Mouse (Mus musculus): ENCODE measurements around the gene Rbp2.

DNA sequence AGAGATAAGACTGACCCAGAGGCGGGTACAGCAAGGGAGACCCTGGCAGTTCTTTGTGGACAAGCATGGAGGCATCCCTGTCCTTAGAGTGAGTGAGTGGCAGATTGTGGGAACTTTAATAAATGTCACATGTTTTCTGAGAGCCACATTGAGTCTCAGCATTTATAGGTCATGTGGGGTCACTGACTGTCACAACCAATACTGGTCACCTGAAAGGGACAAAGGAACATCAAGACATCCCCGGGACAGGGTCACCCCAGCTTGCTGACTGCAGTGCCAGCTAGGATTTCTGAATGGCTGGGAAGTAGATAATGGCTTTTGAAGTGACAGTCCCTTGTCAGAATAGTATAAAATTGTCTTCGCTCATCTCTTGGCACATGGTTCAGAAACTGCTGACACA is 46.8 kb upstream of the Rbp2 start:
- TF ChIP-seq CTCF (IDR thresholded peaks at IDR 0.05) (no peak), EP300 (IDR thresholded peaks at IDR 0.05) (no peak)
